Mouse (Mus musculus) liver, embryonic 13.5 days (tissue): ENCODE measurements around the gene Ercc6l. TPM values are rescaled to one million over a fixed set of nuclear protein-coding genes. Genes with fewer than 3 reads are reported as not detected.
A peak's percentile ranks its signal among the peaks of the same experiment; 100 is the strongest.
"Not testable (repeated sequence)": the region's sequence is repeated elsewhere in the genome, so short reads cannot be mapped to it uniquely, and the experiment has no call there.

Experiments used
- ATAC-seq: fragments of 200-750 bp; cut with Nextera tagmentation; 2 replicates; pipeline ENCODE4 v1.8.0; 2017; ENCODE audit warnings: low read depth, mild to moderate bottlenecking, moderate number of reproducible peaks, moderate library complexity
- DNase-seq: peaks from one replicate; pipeline ENCODE4 v3.0.0; 2022
- H3K27ac ChIP-seq: fragments of 300-500 bp; sonication (generic); 2 replicates; pipeline ENCODE4 v1.5.1; 2015; ENCODE audit warnings: moderate library complexity, mild to moderate bottlenecking, inconsistent platforms
- H3K27me3 ChIP-seq: fragments of 300-500 bp; sonication (generic); 2 replicates; pipeline ENCODE4 v1.6.1; 2015; ENCODE audit warnings: mild to moderate bottlenecking, inconsistent platforms
- H3K36me3 ChIP-seq: fragments of 300-500 bp; sonication (generic); 2 replicates; pipeline ENCODE4 v1.6.1; 2015; ENCODE audit warnings: mild to moderate bottlenecking, inconsistent platforms
- H3K4me1 ChIP-seq: fragments of 300-500 bp; sonication (generic); replicated peaks from 2 replicates; pipeline ENCODE4 v1.6.1; 2015; ENCODE audit warnings: inconsistent platforms
- H3K4me2 ChIP-seq: fragments of 300-500 bp; sonication (generic); 2 replicates; pipeline ENCODE4 v1.6.1; 2015; ENCODE audit warnings: inconsistent platforms, mild to moderate bottlenecking, moderate library complexity
- H3K4me3 ChIP-seq: fragments of 300-500 bp; sonication (generic); replicated peaks from 2 replicates; pipeline ENCODE4 v1.5.1; 2015; ENCODE audit warnings: mild to moderate bottlenecking, inconsistent platforms
- H3K9ac ChIP-seq: fragments of 300-500 bp; sonication (generic); 2 replicates; pipeline ENCODE4 v1.6.1; 2015; ENCODE audit warnings: mild to moderate bottlenecking, inconsistent platforms
- H3K9me3 ChIP-seq: fragments of 300-500 bp; sonication (generic); replicated peaks from 2 replicates; pipeline ENCODE4 v1.6.1; 2016; ENCODE audit warnings: inconsistent platforms
- WGBS: fragments of 180-500 bp; shearing (Covaris S2); methylation state at CpG from one replicate; pipeline ENCODE4 v1.1.7; 2015; ENCODE audit not compliant: insufficient replicate concordance; 5-methylcytosine and 5-hydroxymethylcytosine counted together
- polyA plus RNA-seq: library from polyadenylated mRNA; unstranded; fragments of >200 nt; fragmentation: Nextera tagmentation; extraction: Ambion mirVana; gene quantifications from 2 replicates; pipeline ENCODE4 v1.2.1, GENCODE M21; 2015

The Ercc6l gene
- polyA plus RNA-seq, 1 experiment from 2014 or later = 11.9 TPM

DNA sequence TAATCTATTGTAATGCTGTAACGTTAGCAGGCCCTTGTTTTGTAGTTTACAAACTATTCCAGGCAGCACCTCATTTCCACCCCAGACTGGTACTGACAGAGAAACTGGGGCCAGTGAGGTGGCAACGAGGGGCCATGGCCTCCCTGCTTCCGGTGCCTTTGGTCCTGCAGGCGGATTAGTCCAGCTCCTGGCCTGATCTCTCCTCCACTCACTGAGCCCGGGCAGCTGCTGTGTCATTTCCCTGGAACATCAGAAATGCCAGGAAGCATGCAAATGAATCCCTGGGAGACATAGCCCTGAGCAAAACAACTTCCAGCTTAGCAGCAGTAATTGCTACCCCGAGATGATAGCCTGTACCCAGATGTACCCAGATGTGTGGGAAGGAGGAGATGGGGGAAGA is 10.1 kb upstream of the Ercc6l start:
- Histone ChIP-seq H3K4me2 (no peak overlapping the region), H3K4me1 (peaks cover 10% of the 10 kb centered on the region; the same call in 1 of the 2 replicates), H3K27me3 (peaks cover 2% of the 10 kb centered on the region; the same call in 1 of the 2 replicates), H3K9me3 (no peaks in the 10 kb centered on the region), H3K9ac (no peak overlapping the region), H3K4me3 (no peak overlapping the region), H3K36me3 (no peaks in the 10 kb centered on the region), H3K27ac (no peak overlapping the region)
- WGBS = 40% methylated on average over 6 of the region's 6 CpGs
- no peak for DNase-seq
- ATAC-seq = no peak

DNA sequence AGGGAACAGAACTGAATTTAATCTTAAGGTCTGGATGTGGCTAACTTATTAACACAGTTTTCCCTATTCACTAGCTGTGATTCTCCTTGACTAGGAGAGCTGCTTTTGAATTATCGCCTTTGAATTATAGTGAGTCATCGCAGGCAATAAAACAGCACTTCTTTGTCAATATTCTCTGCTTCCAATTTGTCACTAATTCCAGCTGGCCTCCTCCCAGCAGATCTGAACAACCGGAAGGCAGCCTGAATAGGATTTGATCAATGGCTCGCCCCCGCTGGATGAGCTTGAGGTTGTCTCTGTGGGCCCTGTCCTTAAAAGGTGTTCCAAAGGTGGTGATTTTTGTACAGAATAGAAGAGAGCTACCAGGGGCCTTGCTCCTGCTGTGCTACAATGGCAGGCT is 9.6 kb upstream of the Ercc6l start:
- ATAC-seq = no peak
- no peak for DNase-seq
- no peak overlapping the region for H3K9ac ChIP-seq
- H3K4me2 ChIP-seq = no peak overlapping the region
- no peaks in the 10 kb centered on the region for H3K9me3 ChIP-seq
- whole genome bisulfite sequencing = 58% methylated on average over 5 of the region's 5 CpGs
- no peak overlapping the region for H3K4me3 ChIP-seq
- H3K27me3 ChIP-seq = peaks cover 2% of the 10 kb centered on the region; the same call in 1 of the 2 replicates
- no peak overlapping the region for H3K27ac ChIP-seq
- no peaks in the 10 kb centered on the region for H3K36me3 ChIP-seq
- H3K4me1 ChIP-seq = peaks cover 10% of the 10 kb centered on the region; the same call in 1 of the 2 replicates

DNA sequence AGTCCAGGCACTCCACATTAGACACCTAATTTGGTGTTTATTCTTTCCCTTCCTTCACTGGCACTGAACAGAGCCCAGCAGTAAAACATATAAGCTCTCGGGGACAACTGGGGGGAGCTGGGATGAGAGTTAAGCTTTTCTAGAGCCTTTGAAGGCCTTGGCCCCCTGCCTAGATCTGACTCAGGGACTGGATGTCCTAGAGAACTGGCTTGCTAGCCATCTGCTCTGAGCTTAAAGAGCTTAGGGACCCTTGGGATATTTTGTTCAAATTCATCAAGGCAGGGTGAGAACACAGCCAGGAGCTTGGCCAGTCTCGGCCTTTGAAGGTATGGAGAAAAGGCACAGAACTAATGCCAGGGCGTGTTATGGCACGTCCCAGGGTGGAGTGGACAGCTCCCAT is 6.6 kb upstream of the Ercc6l start:
- Histone ChIP-seq H3K36me3 (no peaks in the 10 kb centered on the region), H3K9me3 (no peaks in the 10 kb centered on the region), H3K27me3 (no peaks in the 10 kb centered on the region), H3K4me3 (no peak overlapping the region), H3K4me2 (no peak overlapping the region), H3K9ac (no peak overlapping the region), H3K4me1 (no peaks in the 10 kb centered on the region), H3K27ac (no peak overlapping the region)
- DNase-seq = no peak
- no peak for ATAC-seq
- whole genome bisulfite sequencing = 68% methylated on average over 4 of the region's 4 CpGs

DNA sequence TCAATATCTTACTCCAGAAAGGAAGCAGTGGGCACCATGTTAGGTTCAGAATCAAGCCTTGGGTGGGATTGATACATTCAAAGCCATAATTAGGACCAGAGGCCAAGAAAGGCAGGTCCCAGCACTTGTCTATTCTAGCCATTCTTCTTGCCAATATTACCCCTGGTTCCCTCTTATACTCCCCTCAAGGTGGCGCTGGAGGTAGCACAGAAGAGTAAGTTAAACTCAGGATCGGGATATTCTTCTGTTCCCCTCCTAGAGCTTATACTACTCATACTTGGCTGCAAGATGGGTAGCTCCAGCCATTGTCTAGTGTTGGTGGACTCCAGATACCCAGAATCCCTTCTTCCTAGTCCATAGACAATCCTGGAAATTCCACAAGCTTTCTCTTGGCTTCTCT is 6.2 kb upstream of the Ercc6l start:
- Histone ChIP-seq H3K27me3 (no peaks in the 10 kb centered on the region), H3K36me3 (no peaks in the 10 kb centered on the region), H3K9me3 (no peaks in the 10 kb centered on the region), H3K27ac (no peak overlapping the region), H3K4me1 (0 out of 2 replicates have a peak, but pooled peaks cover under 1% of the 10 kb centered on the region), H3K9ac (no peak overlapping the region), H3K4me2 (no peak overlapping the region), H3K4me3 (no peak overlapping the region)
- DNase-seq (no peak), ATAC-seq (no peak)
- 27% methylated on average over 2 of the region's 2 CpGs for WGBS

DNA sequence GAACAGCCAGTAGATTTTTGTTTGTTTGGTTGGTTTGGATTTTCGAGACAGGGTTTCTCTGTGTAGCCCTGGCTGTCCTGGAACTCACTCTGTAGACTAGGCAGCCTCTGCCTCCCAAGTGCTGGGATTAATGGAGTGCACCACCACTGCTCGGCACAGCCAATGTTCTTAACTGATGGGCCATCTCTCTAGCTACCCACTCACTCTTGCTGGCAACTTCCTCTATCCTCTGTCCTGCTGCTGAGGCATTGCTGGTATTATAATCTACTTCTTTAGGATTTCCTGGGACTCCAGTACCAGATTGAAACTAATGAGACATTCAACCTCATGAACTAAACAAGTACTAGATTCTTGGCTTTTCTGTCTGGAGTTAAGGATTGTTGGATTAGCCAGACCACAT is 3.6 kb upstream of the Ercc6l start:
- H3K27me3 ChIP-seq = no peaks in the 10 kb centered on the region
- no peak overlapping the region for H3K4me2 ChIP-seq
- no peaks in the 10 kb centered on the region for H3K36me3 ChIP-seq
- H3K9ac ChIP-seq = no peak overlapping the region
- WGBS = 57% methylated on average over 2 of the region's 2 CpGs
- H3K27ac ChIP-seq = no peak overlapping the region
- no peak overlapping the region for H3K4me3 ChIP-seq
- no peaks in the 10 kb centered on the region for H3K9me3 ChIP-seq
- ATAC-seq (no peak), DNase-seq (no peak)
- H3K4me1 ChIP-seq = peaks cover 8% of the 10 kb centered on the region

DNA sequence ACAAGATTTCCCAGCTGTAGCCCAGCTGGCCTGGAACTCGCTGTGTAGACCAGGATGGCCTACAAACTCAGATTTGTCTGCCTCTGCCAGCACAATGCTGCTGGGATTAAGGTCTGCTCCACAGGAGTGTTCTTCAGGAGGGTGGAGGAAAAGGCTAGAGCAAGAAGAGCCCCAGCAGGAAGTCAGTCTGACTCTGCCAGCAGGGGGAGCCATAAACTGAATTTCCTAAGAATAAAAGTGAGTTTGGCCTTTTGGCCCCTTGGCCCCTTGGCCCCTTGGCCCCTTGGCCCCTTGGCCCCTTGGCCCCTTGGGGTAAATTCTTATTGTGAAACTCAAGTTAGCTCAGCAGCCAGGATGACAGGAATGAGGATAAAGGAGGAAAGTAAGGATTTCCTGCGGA is 2.9 kb upstream of the Ercc6l start:
- Histone ChIP-seq H3K9me3 (no peaks in the 10 kb centered on the region), H3K4me2 (no peak overlapping the region), H3K9ac (no peak overlapping the region), H3K27ac (no peak overlapping the region), H3K4me3 (no peak overlapping the region), H3K27me3 (no peaks in the 10 kb centered on the region), H3K36me3 (no peaks in the 10 kb centered on the region), H3K4me1 (peaks cover 12% of the 10 kb centered on the region)
- WGBS = 59% methylated on average over 2 of the region's 2 CpGs
- no peak for ATAC-seq
- DNase-seq = peak; percentile 20

DNA sequence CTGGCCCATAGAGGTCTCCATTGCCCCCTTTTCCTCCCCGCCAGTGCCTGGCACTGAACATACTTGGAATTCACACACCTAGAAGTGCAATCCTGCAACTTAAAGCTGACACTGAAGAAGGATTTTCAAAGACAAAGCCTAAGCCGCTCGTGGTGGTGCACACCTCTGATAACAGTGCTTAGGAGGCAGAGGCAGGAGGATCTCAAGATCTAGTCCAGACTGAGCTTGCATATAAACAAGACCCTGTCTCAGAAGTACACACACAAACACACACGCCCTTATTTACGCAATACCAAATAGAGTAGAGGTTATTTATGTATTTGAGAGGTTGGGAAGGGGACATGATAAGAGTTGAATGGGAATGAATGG is 516 bp upstream of the Ercc6l start:
- H3K27me3 ChIP-seq = no peaks in the 10 kb centered on the region
- H3K9ac ChIP-seq = peak overlapping the region; percentile 67
- H3K4me2 ChIP-seq = peak overlapping the region; percentile 61
- H3K4me1 ChIP-seq = peaks cover 16% of the 10 kb centered on the region
- H3K27ac ChIP-seq = peak overlapping the region; percentile 83
- WGBS = 39% methylated on average over 5 of the region's 5 CpGs
- ATAC-seq = no peak; the same call in 1 of the 2 replicates
- H3K36me3 ChIP-seq = no peaks in the 10 kb centered on the region
- H3K9me3 ChIP-seq = no peaks in the 10 kb centered on the region
- peak overlapping the region; percentile 72 for H3K4me3 ChIP-seq
- no peak for DNase-seq

DNA sequence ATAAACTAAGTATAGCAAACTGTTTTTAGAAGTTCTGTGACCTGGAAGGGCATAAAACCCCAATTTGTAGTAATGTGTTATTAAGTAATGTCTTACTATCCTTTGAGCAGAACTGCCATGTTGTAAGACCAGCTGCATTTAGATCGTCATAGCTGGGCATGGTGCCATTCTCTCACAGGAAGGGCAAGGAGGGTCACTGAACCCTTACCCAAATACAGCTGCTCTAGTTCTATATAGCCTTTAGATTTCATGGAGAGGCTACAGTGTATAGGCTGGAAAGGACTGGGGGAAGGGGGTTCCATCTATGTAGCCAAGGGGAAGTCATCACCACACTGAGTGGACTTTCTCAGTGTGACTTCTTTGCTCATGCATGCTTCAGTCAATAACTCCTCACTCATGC is 15.7 kb downstream of the Ercc6l start:
- H3K4me2 ChIP-seq = no peak overlapping the region
- DNase-seq (no peak), ATAC-seq (no peak)
- WGBS = 78% methylated on average over 1 of the region's 1 CpGs
- H3K36me3 ChIP-seq = peaks cover 40% of the 10 kb centered on the region
- H3K9ac ChIP-seq = no peak overlapping the region
- H3K9me3 ChIP-seq = no peaks in the 10 kb centered on the region
- H3K4me3 ChIP-seq = no peak overlapping the region
- H3K27ac ChIP-seq = no peak overlapping the region
- H3K27me3 ChIP-seq = no peaks in the 10 kb centered on the region
- H3K4me1 ChIP-seq = no peaks in the 10 kb centered on the region

DNA sequence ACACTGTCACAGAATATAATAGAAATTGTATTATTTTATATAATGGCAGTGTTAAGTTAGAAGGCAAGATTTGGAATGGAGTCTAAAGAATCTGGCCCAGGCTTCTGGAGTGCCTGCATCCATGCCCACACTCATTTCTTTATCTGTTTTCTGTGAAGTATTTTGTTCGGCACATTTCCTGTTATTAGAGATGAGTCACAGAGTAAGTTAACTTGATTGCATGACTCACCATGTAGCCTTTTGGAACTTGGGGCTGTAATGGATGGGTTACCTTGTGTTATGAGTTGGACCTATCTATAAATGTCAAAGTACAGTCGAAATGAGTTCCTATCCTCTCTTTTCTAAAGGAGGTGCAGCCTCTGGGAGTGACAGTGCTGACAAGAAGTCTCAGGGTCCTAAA is 35.6 kb downstream of the Ercc6l start:
- WGBS = 70% methylated on average over 2 of the region's 2 CpGs

DNA sequence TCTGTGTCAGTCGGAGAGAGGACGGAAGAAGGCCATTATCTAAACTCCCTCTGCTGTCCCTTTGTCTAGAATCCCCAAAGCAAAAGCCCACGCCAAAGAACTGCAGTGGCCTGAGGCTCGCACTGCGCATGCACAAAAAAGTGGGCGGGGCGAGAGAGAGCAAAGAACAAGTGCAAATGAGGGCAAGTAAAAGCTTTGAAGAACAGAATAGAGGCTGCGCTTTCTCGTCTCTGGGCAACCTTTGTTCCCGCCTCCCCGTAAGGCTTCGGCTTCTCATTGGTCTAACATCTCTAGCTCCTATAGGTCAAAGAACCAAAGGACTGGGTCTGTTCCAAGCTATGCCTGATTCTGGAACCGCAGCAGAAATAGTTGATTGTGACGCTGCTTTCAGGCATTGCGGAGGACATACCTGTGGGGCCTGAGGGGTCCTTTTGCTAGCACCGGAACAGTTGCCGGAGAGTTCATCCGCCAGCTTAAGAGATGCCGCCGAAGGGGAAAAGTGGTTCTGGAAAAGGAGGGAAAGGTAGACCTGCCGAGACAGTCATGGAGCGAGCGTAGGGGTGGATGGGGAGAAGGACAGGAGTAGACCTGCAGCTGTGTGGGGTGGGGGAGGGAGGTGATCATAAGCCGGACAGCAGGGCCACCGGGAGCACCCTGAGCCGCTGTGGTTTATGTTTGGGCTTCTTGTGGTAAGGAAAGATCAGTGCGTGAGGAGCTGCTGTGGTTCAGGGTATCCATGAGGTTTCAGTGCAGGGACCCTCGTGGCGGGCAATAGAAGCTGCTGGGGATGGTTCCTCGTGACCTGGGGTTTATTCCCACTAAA is 37.6 kb downstream of the Ercc6l start, which contains the start of gene Pin4:
Gene Pin4 (plus strand): TSS at position 406 of the 823 bp plus-strand sequence.
- Histone ChIP-seq H3K4me3 (peak within 1 kb of the TSS; percentile 77), H3K27ac (peak within 1 kb of the TSS; percentile 43), H3K9me3 (no peaks in the 10 kb centered on the region), H3K27me3 (no peaks in the 10 kb centered on the region; the same call in 1 of the 2 replicates), H3K4me1 (peaks cover 15% of the 10 kb centered on the region), H3K36me3 (peaks cover 21% of the 10 kb centered on the region), H3K4me2 (peak within 1 kb of the TSS; percentile 67), H3K9ac (peak within 1 kb of the TSS; percentile 80)
- DNase-seq (peak; percentile 88), ATAC-seq (peak; percentile 100)
- WGBS = 13% methylated on average over 30 of the region's 30 CpGs

More for the DNA sequence above, 35.6 kb downstream of the Ercc6l start:
- no peak for DNase-seq
- Histone ChIP-seq H3K4me2 (no peak overlapping the region), H3K9ac (no peak overlapping the region), H3K4me1 (peaks cover 15% of the 10 kb centered on the region), H3K4me3 (no peak overlapping the region), H3K27ac (no peak overlapping the region), H3K9me3 (no peaks in the 10 kb centered on the region), H3K36me3 (peaks cover 37% of the 10 kb centered on the region), H3K27me3 (no peaks in the 10 kb centered on the region)
- ATAC-seq = no peak

DNA sequence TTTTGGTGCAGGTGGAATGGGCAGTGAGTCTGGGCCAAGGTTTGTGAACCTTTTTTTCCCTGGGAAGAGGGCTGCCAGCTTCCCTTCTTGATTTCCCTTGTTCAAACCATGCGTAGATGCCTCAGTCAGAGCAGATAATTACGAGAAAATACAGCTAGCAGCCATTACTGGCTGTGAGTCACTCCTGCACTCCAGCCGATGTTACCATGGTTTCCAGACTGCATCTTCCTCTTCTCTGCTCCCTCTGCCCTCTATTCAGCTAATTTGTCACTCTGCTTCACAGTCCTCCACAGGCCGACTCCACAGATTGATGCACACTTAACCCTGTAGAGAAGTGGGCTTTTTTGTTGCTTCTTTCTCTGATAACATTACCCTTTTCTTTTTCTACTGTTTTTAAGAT is 41.2 kb downstream of the Ercc6l start:
- H3K27me3 ChIP-seq = peaks cover 12% of the 10 kb centered on the region; the same call in 1 of the 2 replicates
- 28% methylated on average over 4 of the region's 4 CpGs for WGBS
- no peak for DNase-seq
- no peak overlapping the region for H3K9ac ChIP-seq
- no peak overlapping the region for H3K4me2 ChIP-seq
- H3K36me3 ChIP-seq = no peaks in the 10 kb centered on the region
- no peak overlapping the region for H3K27ac ChIP-seq
- no peaks in the 10 kb centered on the region for H3K9me3 ChIP-seq
- peaks cover 11% of the 10 kb centered on the region for H3K4me1 ChIP-seq
- no peak overlapping the region for H3K4me3 ChIP-seq
- ATAC-seq = no peak

DNA sequence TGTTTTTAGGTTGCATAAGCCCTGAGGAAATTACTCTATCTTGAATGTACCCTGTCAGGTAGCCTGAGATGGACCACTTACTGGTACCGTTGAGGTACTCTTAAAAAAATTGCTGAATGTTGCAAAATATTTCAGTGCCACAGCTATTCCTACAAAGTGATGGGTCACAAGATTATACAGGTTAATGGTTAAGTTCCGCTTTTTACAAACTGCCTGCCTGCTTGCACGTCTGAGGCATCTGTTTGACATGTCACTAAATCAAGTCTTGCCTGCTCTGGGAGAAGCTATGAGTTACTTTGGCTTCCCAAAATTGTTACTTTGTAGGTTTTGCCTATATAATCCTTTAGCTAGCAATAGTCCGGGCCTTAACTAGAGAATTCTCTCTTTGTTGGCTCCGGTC is 47.5 kb downstream of the Ercc6l start:
- not testable (repeated sequence) for ATAC-seq, H3K4me2 ChIP-seq, H3K9ac ChIP-seq, H3K9me3 ChIP-seq, DNase-seq, H3K36me3 ChIP-seq, H3K4me1 ChIP-seq, H3K4me3 ChIP-seq, H3K27ac ChIP-seq
- H3K27me3 ChIP-seq = peaks cover 21% of the 10 kb centered on the region; the same call in 1 of the 2 replicates
- 59% methylated on average over 5 of the region's 5 CpGs for WGBS
